Mouse (Mus musculus) liver, postnatal 0 days (tissue): ENCODE results near the gene Apc2.

ENCODE experiments used
- CTCF ChIP-seq: sonication (generic); IDR thresholded peaks from 2 replicates; pipeline ENCODE4 v1.5.1; 2016; ENCODE audit warnings: antibody characterized with exemption, low read depth
- EP300 ChIP-seq: IDR thresholded peaks from 2 replicates; pipeline ENCODE4 v1.6.1; 2016; ENCODE audit warnings: antibody characterized with exemption, low read depth, mild to moderate bottlenecking

- TF ChIP-seq CTCF (no peak), EP300 (no peak)
These were observed 16.5 kb upstream of the Apc2 start for GRCm38 (mm10) chr10:80279273-80279672.
